ENCODE assay signal across 14 mouse cellular contexts in the genomic region with DNA sequence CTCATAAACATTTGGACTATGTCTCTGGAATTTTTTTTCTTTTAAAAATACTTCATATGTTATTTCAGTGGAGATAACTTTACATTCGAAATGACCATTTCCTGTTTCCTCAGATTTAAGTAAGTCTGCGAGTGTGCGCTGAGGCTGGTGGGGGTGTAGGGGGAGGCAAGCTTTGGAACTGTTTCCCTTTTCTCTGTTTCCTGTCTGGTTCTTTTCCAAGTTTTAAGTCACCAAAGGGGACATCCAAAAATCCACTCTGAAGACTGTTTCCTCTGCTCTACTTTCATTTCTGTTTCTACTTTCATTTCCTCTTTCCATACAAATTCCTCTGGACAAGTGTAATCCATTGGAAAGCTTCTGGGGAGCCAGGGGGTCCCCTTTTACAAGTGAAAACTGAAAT. TPM values are rescaled to one million over a fixed set of nuclear protein-coding genes. Genes with fewer than 3 reads are reported as not detected.
DNase-seq lines count a peak whose midpoint lies in the region; ATAC-seq lines count a peak whose summit lies in the region.
"Had no signal": no experiment of that assay in that cellular context is flagged by ENCODE, and none has a peak within 500 bp of the region (broad histone marks: within the 10 kb centered on the region; RNA-seq: fewer than 3 reads in every experiment).

No protein-coding gene starts in this region.

- H3K9me3 ChIP-seq in heart, embryonic 11.5 days (replicated peaks; ENCODE audit: control insufficient read depth, low read length) = no peaks in the 10 kb centered on the region
- no peaks in the 10 kb centered on the region for H3K9me3 ChIP-seq in liver, embryonic 13.5 days (replicated peaks)
- H3K9me3 ChIP-seq in midbrain, embryonic 10.5 days (replicated peaks) = no peaks in the 10 kb centered on the region
- H3K9me3 ChIP-seq in forebrain, embryonic 16.5 days (ENCODE audit: control insufficient read depth, low read length) = no peaks in the 10 kb centered on the region
- H3K9me3 ChIP-seq: forebrain, embryonic 10.5 days had no signal

- ATAC-seq in heart, embryonic 11.5 days (replicated peaks; ENCODE audit: insufficient number of reproducible peaks, low FRiP score, low TSS enrichment) = no peak
- ATAC-seq in liver, embryonic 13.5 days (ENCODE audit: low read depth) = no peak
- peak; percentile 88 for ATAC-seq in megakaryocyte progenitor cell, adult 5-6 weeks (replicated peaks; ENCODE audit: poor library complexity)
- no peak for ATAC-seq in forebrain, embryonic 16.5 days
- ATAC-seq: activated CD4-positive, CD25-positive, alpha-beta regulatory T cell, adult 4 months had no signal

- 55% methylated on average over 3 of the region's 3 CpGs for WGBS in heart, embryonic 11.5 days (ENCODE audit: insufficient replicate concordance)
- 16% methylated on average over 3 of the region's 3 CpGs for WGBS in liver, embryonic 13.5 days (ENCODE audit: insufficient replicate concordance)
- WGBS in midbrain, embryonic 10.5 days = 80% methylated on average over 3 of the region's 3 CpGs
- WGBS in forebrain, embryonic 16.5 days = 88% methylated on average over 3 of the region's 3 CpGs

- no peak overlapping the region for H3K4me2 ChIP-seq in heart, embryonic 11.5 days
- no peak overlapping the region for H3K4me2 ChIP-seq in liver, embryonic 13.5 days
- H3K4me2 ChIP-seq in forebrain, embryonic 16.5 days (ENCODE audit: low read length) = no peak overlapping the region

- no peaks in the 10 kb centered on the region for H3K4me1 ChIP-seq in heart, embryonic 11.5 days (ENCODE audit: control insufficient read depth, insufficient read depth, low read length)
- no peaks in the 10 kb centered on the region for H3K4me1 ChIP-seq in liver, embryonic 13.5 days (replicated peaks)
- H3K4me1 ChIP-seq in midbrain, embryonic 10.5 days = peaks cover 19% of the 10 kb centered on the region
- H3K4me1 ChIP-seq in forebrain, embryonic 16.5 days (replicated peaks; ENCODE audit: control insufficient read depth, insufficient read depth, low read length) = peaks cover 8% of the 10 kb centered on the region; the same call in 1 of the 2 replicates

- H3K27me3 ChIP-seq in heart, embryonic 11.5 days (ENCODE audit: control insufficient read depth, insufficient read depth, low read length) = no peaks in the 10 kb centered on the region
- no peaks in the 10 kb centered on the region for H3K27me3 ChIP-seq in liver, embryonic 13.5 days
- no peaks in the 10 kb centered on the region for H3K27me3 ChIP-seq in midbrain, embryonic 10.5 days (ENCODE audit: low read depth, poor library complexity, severe bottlenecking)
- no peaks in the 10 kb centered on the region for H3K27me3 ChIP-seq in forebrain, embryonic 16.5 days (replicated peaks; ENCODE audit: control insufficient read depth, insufficient read depth, low read length)

- H3K36me3 ChIP-seq in heart, embryonic 11.5 days (ENCODE audit: control insufficient read depth, insufficient read depth, low read length) = no peaks in the 10 kb centered on the region
- no peaks in the 10 kb centered on the region for H3K36me3 ChIP-seq in liver, embryonic 13.5 days
- no peaks in the 10 kb centered on the region for H3K36me3 ChIP-seq in midbrain, embryonic 10.5 days
- no peaks in the 10 kb centered on the region for H3K36me3 ChIP-seq in forebrain, embryonic 16.5 days (ENCODE audit: control insufficient read depth, insufficient read depth)
- H3K36me3 ChIP-seq: forebrain, embryonic 10.5 days had no signal

- H3K9ac ChIP-seq in heart, embryonic 11.5 days (ENCODE audit: low read depth, low read length) = no peak overlapping the region
- H3K9ac ChIP-seq in liver, embryonic 13.5 days = no peak overlapping the region
- no peak overlapping the region for H3K9ac ChIP-seq in forebrain, embryonic 16.5 days (replicated peaks; ENCODE audit: low read depth, low read length)

- peak overlapping the region; percentile 4 for H3K27ac ChIP-seq in heart, embryonic 11.5 days (ENCODE audit: low read depth, low read length)
- peak overlapping the region; percentile 8; the same call in 1 of the 2 replicates for H3K27ac ChIP-seq in liver, embryonic 13.5 days
- H3K27ac ChIP-seq in midbrain, embryonic 10.5 days (replicated peaks) = no peak overlapping the region
- H3K27ac ChIP-seq in forebrain, embryonic 16.5 days (ENCODE audit: low read length) = no peak overlapping the region
- H3K27ac ChIP-seq: forebrain, embryonic 10.5 days had no signal

- peak; percentile 15 for DNase-seq in kidney, adult 9 months
- no peak for DNase-seq in kidney, adult 18-20 months
- no peak for DNase-seq in liver, embryonic 13.5 days
- DNase-seq in yolk sac, embryonic 10.5 days (ENCODE audit: low spot score) = no peak
- DNase-seq in midbrain, embryonic 10.5 days (ENCODE audit: low spot score) = no peak
- DNase-seq: cerebellum, adult 9-10 months; spleen, adult 18-20 months; thymus, postnatal 36 days had no signal

- H3K4me3 ChIP-seq in heart, embryonic 11.5 days (ENCODE audit: low read depth, low read length) = no peak overlapping the region
- H3K4me3 ChIP-seq in liver, embryonic 13.5 days (replicated peaks) = no peak overlapping the region
- H3K4me3 ChIP-seq in midbrain, embryonic 10.5 days = no peak overlapping the region
- H3K4me3 ChIP-seq in forebrain, embryonic 16.5 days (replicated peaks; ENCODE audit: low read length) = no peak overlapping the region
- H3K4me3 ChIP-seq: forebrain, embryonic 10.5 days had no signal

RNA-seq across cellular contexts. Expression of a gene that starts 3.4 kb away (rescaled TPM):
- 1.7 and 2.6 TPM in 2 replicates for polyA plus RNA-seq in heart, embryonic 11.5 days (2014; fragmentation: Nextera tagmentation; extraction: Ambion mirVana)
- polyA plus RNA-seq in liver, embryonic 13.5 days (2015; fragmentation: Nextera tagmentation; extraction: Ambion mirVana) = 0.10 TPM in 1 of 2 replicates, not detected in the other
- total RNA-seq in megakaryocyte progenitor cell, adult 5-6 weeks (2015) = not detected in 2 replicates
- total RNA-seq in megakaryocyte progenitor cell, adult 5-6 weeks (2017) = not detected in 2 replicates
- 0.78 and 1.7 TPM in 2 replicates for polyA plus RNA-seq in midbrain, embryonic 10.5 days (2016; fragmentation: Nextera tagmentation; extraction: Ambion mirVana)
- polyA plus RNA-seq in forebrain, embryonic 16.5 days (2015; fragmentation: Nextera tagmentation; extraction: Ambion mirVana) = 0.53 and 0.97 TPM in 2 replicates
- polyA plus RNA-seq: activated CD4-positive, CD25-positive, alpha-beta regulatory T cell, adult 4 months; liver, embryonic 16.5 days had no signal

RNA-seq across cellular contexts. Expression of a gene that starts 18.9 kb away (rescaled TPM):
- polyA plus RNA-seq in heart, embryonic 11.5 days (2014; fragmentation: Nextera tagmentation; extraction: Ambion mirVana) = 63.8 and 65.1 TPM in 2 replicates
- 43.9 and 60.1 TPM in 2 replicates for polyA plus RNA-seq in liver, embryonic 13.5 days (2015; fragmentation: Nextera tagmentation; extraction: Ambion mirVana)
- 120 and 156 TPM in 2 replicates for total RNA-seq in megakaryocyte progenitor cell, adult 5-6 weeks (2015)
- 118 and 121 TPM in 2 replicates for total RNA-seq in megakaryocyte progenitor cell, adult 5-6 weeks (2017)
- polyA plus RNA-seq in midbrain, embryonic 10.5 days (2016; fragmentation: Nextera tagmentation; extraction: Ambion mirVana) = 99.1 and 105 TPM in 2 replicates
- polyA plus RNA-seq in forebrain, embryonic 16.5 days (2015; fragmentation: Nextera tagmentation; extraction: Ambion mirVana) = 58.7 and 69.8 TPM in 2 replicates

Comparison
In these comparisons a context has a peak if more than half of its experiments do, and no peak if none do; other contexts are left out.
1. H3K27ac ChIP-seq: peak in heart, embryonic 11.5 days (single experiment) and liver, embryonic 13.5 days (single experiment); none in midbrain, embryonic 10.5 days (single experiment) and forebrain, embryonic 16.5 days (single experiment).